Mouse (Mus musculus) hindbrain, embryonic 12.5 days (tissue): ENCODE data around the gene Slc30a7. TPM values are rescaled to one million over a fixed set of nuclear protein-coding genes. Genes with fewer than 3 reads are reported as not detected.
"Not testable (repeated sequence)": the region's sequence is repeated elsewhere in the genome, so short reads cannot be mapped to it uniquely, and the experiment has no call there.

Experiments
- ATAC-seq: fragments of 200-750 bp; cut with Nextera tagmentation; 2 replicates; pipeline ENCODE4 v1.8.0; 2017; ENCODE audit warnings: moderate TSS enrichment; ENCODE audit not compliant: low FRiP score
- H3K27ac ChIP-seq: fragments of 300-500 bp; sonication (generic); 2 replicates; pipeline ENCODE4 v1.5.1; 2016; ENCODE audit warnings: mild to moderate bottlenecking
- H3K27me3 ChIP-seq: fragments of 300-500 bp; sonication (generic); 2 replicates; pipeline ENCODE4 v1.6.1; 2016; ENCODE audit warnings: mild to moderate bottlenecking
- H3K36me3 ChIP-seq: fragments of 300-500 bp; sonication (generic); 2 replicates; pipeline ENCODE4 v1.6.1; 2016; ENCODE audit warnings: mild to moderate bottlenecking
- H3K4me1 ChIP-seq: fragments of 300-500 bp; sonication (generic); 2 replicates; pipeline ENCODE4 v1.6.1; 2016
- H3K4me2 ChIP-seq: fragments of 300-500 bp; sonication (generic); replicated peaks from 2 replicates; pipeline ENCODE4 v1.6.1; 2016; ENCODE audit warnings: mild to moderate bottlenecking
- H3K4me3 ChIP-seq: fragments of 300-500 bp; sonication (generic); 2 replicates; pipeline ENCODE4 v1.5.1; 2016; ENCODE audit warnings: mild to moderate bottlenecking
- H3K9ac ChIP-seq: fragments of 300-500 bp; sonication (generic); 2 replicates; pipeline ENCODE4 v1.6.1; 2016; ENCODE audit warnings: mild to moderate bottlenecking, moderate library complexity
- H3K9me3 ChIP-seq: fragments of 300-500 bp; sonication (generic); replicated peaks from 2 replicates; pipeline ENCODE4 v1.6.1; 2016; ENCODE audit warnings: mild to moderate bottlenecking
- WGBS: fragments of 180-500 bp; shearing (Covaris S2); methylation state at CpG from one replicate; pipeline ENCODE4 v1.1.7; 2016; 5-methylcytosine and 5-hydroxymethylcytosine counted together
- polyA plus RNA-seq: library from polyadenylated mRNA; unstranded; fragments of >200 nt; fragmentation: Nextera tagmentation; extraction: Ambion mirVana; gene quantifications from 2 replicates; pipeline ENCODE4 v1.2.1, GENCODE M21; 2016

The Slc30a7 gene
- polyA plus RNA-seq, 1 experiment from 2014 or later, result 25.5 TPM

DNA sequence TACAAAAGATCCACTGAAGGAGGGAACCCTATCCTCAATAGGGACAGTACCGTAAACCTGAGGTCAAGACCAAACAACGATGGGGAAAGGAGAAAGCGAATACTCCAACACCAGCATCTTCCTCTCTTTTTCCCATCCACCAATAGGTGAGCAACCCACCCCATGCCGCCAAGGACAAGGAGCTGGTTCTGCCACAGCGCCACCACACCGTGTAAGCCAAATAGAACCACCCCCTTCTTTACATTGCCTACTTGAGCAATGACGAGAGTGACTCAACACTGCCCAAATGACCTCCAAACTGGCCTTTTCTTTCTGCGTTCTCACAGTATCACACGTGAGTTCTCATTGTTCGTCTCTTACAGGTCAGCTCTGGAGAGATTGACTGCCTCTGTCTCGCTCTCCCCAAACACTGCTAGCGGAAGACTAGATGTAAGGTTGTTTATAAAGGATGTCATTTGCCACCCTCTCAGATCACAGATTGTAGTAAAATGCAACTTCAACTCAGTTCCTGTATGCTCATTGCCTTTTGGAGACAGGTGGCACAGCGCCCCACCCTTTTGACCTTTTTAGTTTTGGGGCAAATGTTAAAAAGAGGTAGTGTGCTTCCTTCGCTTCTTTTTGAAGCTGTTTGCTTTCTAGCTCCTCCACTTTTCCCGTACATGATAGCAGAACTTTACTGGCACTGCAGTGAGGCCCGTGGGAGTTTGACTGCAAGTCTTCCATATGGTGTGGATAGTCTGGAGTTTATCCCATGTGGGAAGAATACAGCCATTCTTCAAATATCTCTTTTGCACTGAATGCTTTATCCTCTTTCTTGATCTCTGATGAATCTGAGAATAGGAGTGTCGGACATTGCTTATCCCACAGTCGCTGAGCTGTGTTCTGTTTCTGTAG, 73.7 kb downstream of the Slc30a7 start:
- WGBS, result 88% methylated on average over 18 of the region's 18 CpGs
- Histone ChIP-seq H3K9ac (no peak overlapping the region), H3K27me3 (no peaks in the 10 kb centered on the region), H3K36me3 (peaks cover 17% of the 10 kb centered on the region), H3K4me3 (no peak overlapping the region), H3K4me1 (no peaks in the 10 kb centered on the region), H3K9me3 (no peaks in the 10 kb centered on the region), H3K4me2 (no peak overlapping the region), H3K27ac (no peak overlapping the region)
- ATAC-seq, result no peak

DNA sequence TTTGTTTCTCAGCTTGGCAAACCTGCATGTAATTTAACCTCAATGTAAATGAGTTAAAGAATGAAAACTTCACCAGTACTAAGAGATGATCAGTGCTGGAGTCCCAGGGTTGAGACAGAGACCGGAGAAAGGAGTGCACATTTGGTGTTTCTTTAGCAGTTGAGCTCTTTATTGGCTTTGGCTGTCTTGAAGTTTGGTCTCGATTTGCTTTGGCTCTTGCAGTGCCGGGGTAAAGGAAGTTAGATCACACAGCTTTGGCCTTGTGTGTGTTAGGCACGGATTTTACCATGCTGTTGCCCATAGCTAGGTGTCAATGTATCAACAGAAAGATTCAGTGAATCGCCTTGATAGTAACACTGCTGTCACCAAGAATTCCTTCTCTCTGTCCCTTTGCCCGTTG, 75.5 kb downstream of the Slc30a7 start:
- no peak overlapping the region for H3K4me3 ChIP-seq
- no peaks in the 10 kb centered on the region for H3K4me1 ChIP-seq
- H3K27ac ChIP-seq, result no peak overlapping the region
- no peak overlapping the region for H3K4me2 ChIP-seq
- peaks cover 16% of the 10 kb centered on the region for H3K36me3 ChIP-seq
- WGBS, result 93% methylated on average over 6 of the region's 6 CpGs
- ATAC-seq, result no peak
- H3K27me3 ChIP-seq, result no peaks in the 10 kb centered on the region
- no peak overlapping the region for H3K9ac ChIP-seq
- H3K9me3 ChIP-seq, result no peaks in the 10 kb centered on the region

GRCm38 (mm10) chr3:115926531-115926930, 80.7 kb downstream of the Slc30a7 start:
- H3K9ac ChIP-seq, result no peak overlapping the region
- no peaks in the 10 kb centered on the region for H3K9me3 ChIP-seq
- H3K4me3 ChIP-seq, result no peak overlapping the region
- 89% methylated on average over 8 of the region's 8 CpGs for WGBS
- H3K27me3 ChIP-seq, result no peaks in the 10 kb centered on the region
- no peaks in the 10 kb centered on the region for H3K4me1 ChIP-seq
- H3K27ac ChIP-seq, result no peak overlapping the region
- H3K36me3 ChIP-seq, result peaks cover 12% of the 10 kb centered on the region
- H3K4me2 ChIP-seq, result no peak overlapping the region
- ATAC-seq, result no peak

DNA sequence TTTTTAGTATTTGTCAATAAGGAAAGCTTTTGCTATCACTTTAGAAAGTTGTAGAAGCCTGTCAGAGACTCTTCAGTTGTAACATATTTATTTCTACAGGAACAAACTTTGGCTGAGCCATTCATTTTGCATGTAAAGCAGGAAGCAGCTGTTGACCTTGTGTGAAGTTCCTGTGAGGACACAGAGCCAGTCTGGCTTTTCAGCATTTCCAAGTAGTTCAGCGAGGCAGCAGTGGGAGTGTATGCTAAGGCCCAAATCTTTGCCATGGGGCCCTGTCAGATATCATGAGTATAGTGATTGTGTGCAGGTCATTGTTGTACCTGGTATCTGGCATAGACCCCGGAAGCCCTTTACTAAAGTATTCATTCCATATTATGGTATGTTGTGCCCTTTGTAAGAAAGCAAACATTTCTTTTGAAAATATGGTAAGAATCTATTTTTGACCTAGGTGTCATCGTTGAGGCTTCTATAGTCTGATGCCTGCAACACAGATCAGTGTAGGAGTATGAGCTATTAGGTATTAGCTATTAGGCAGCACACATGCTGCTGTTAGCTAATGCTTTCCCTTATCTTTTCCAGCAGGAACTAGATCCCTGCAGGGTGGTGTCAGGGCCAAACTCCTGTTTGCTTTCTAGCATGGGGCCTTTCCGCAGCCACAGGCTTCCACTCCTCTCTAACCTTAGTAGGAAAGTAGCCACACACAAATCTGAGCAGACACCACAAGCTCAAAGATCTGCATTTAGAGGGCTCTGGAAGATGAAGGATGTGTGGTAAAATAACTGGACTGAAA, 82.6 kb downstream of the Slc30a7 start:
- H3K9me3 ChIP-seq, result no peaks in the 10 kb centered on the region
- no peak overlapping the region for H3K4me3 ChIP-seq
- H3K4me1 ChIP-seq, result no peaks in the 10 kb centered on the region
- peaks cover 5% of the 10 kb centered on the region; the same call in 1 of the 2 replicates for H3K36me3 ChIP-seq
- H3K27me3 ChIP-seq, result no peaks in the 10 kb centered on the region
- WGBS, result 93% methylated on average over 4 of the region's 4 CpGs
- no peak overlapping the region for H3K27ac ChIP-seq
- ATAC-seq, result no peak
- H3K9ac ChIP-seq, result no peak overlapping the region
- H3K4me2 ChIP-seq, result no peak overlapping the region

- not testable (repeated sequence) for H3K4me2 ChIP-seq, H3K9me3 ChIP-seq, H3K4me3 ChIP-seq, H3K9ac ChIP-seq, H3K4me1 ChIP-seq, H3K27ac ChIP-seq, ATAC-seq, H3K27me3 ChIP-seq
- 97% methylated on average over 11 of the region's 11 CpGs for WGBS
- peaks cover 14% of the 10 kb centered on the region for H3K36me3 ChIP-seq
Measured at GRCm38 (mm10) chr3:115907406-115907805, 99.8 kb downstream of the Slc30a7 start.

- no peaks in the 10 kb centered on the region for H3K4me1 ChIP-seq
- H3K9ac ChIP-seq, result no peak overlapping the region
- ATAC-seq, result no peak
- no peak overlapping the region for H3K27ac ChIP-seq
- no peak overlapping the region for H3K4me2 ChIP-seq
- 94% methylated on average over 4 of the region's 4 CpGs for WGBS
- no peaks in the 10 kb centered on the region for H3K9me3 ChIP-seq
- H3K36me3 ChIP-seq, result peaks cover 22% of the 10 kb centered on the region
- H3K27me3 ChIP-seq, result no peaks in the 10 kb centered on the region
- H3K4me3 ChIP-seq, result no peak overlapping the region
Measured at GRCm38 (mm10) chr3:115905567-115905966, 101.6 kb downstream of the Slc30a7 start.

DNA sequence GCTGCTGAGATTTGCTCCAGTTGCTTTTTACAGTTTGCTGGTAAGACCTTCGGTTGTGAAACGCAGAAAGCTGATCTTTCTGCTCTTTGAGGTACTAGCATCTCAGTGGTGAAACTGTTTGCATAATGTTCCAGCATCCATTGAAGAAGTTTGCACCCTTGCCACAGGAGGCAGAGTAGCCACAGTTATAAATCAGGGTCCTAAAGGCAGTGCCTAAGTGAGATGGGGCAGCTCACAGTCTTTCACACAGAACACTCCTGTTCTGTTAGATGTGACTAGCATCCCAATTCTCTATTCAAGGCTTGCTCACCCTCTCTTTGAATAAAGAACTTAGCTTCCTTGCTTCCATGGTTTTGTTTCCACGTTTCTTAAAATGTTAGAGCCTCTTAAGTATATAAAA, 102.1 kb downstream of the Slc30a7 start:
- no peak overlapping the region for H3K4me2 ChIP-seq
- no peak overlapping the region for H3K27ac ChIP-seq
- 94% methylated on average over 3 of the region's 3 CpGs for WGBS
- H3K27me3 ChIP-seq, result no peaks in the 10 kb centered on the region
- H3K9me3 ChIP-seq, result no peaks in the 10 kb centered on the region
- no peak overlapping the region for H3K9ac ChIP-seq
- H3K36me3 ChIP-seq, result peaks cover 22% of the 10 kb centered on the region
- no peaks in the 10 kb centered on the region for H3K4me1 ChIP-seq
- H3K4me3 ChIP-seq, result no peak overlapping the region
- no peak for ATAC-seq

GRCm38 (mm10) chr3:115902301-115902956, 104.8 kb downstream of the Slc30a7 start:
- 90% methylated on average over 9 of the region's 9 CpGs for WGBS
- Histone ChIP-seq H3K9ac (no peak overlapping the region), H3K4me2 (no peak overlapping the region), H3K36me3 (peaks cover 18% of the 10 kb centered on the region), H3K9me3 (no peaks in the 10 kb centered on the region), H3K27ac (no peak overlapping the region), H3K4me1 (no peaks in the 10 kb centered on the region), H3K27me3 (no peaks in the 10 kb centered on the region), H3K4me3 (no peak overlapping the region)
- no peak for ATAC-seq

DNA sequence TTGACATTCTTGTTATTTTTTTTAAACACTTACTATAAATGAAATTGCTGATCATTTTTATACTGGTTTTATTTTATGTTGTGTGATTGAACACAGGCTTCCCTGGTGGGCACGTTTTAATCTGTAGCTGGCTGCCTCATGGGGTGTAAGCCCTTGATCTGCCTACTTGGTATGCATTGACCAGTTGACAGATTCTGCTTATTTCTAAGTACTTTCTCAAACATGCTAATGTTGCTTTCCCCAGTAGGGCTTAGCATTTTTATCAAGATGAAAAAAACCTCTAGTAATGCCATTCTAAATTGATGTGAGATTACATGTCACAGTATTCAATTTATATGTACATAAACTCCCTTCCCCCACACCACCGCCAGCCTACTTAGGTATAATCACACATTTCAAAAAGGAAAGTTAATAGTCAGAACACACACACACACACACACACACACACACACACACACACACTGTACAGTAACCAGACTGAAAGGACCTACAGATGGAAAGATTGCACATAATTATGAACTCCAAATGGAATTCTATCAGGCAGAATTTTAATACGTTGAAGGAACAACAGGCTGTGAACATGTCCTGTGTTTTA, 108.8 kb downstream of the Slc30a7 start:
- no peak overlapping the region for H3K4me2 ChIP-seq
- no peak overlapping the region for H3K9ac ChIP-seq
- WGBS, result 67% methylated on average over 3 of the region's 3 CpGs
- no peak overlapping the region for H3K4me3 ChIP-seq
- no peaks in the 10 kb centered on the region for H3K4me1 ChIP-seq
- no peak overlapping the region for H3K27ac ChIP-seq
- ATAC-seq, result peak; percentile 63
- peaks cover 17% of the 10 kb centered on the region; the same call in 1 of the 2 replicates for H3K36me3 ChIP-seq
- no peaks in the 10 kb centered on the region for H3K9me3 ChIP-seq
- H3K27me3 ChIP-seq, result no peaks in the 10 kb centered on the region

DNA sequence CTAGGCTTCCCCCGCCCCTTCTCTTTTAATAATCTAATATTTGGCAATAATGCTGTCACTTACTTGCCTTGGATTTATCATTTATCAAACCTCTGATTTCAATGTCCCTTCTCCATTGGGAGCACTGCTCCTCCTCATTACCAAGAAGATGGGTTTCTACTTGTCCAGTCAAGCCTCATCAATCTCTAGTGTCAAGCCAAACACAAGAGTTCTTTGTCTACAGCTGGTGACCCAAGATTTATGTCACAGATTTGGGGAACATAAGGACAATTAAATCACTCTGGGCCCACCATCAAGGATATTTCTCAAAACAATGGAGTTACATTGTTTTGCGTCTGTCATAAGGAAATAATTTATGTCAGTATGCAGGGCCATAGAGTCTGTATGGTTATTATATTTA, 114.0 kb downstream of the Slc30a7 start:
- ATAC-seq, result no peak; the same call in 1 of the 2 replicates
- H3K9me3 ChIP-seq, result no peaks in the 10 kb centered on the region
- no peak overlapping the region for H3K4me3 ChIP-seq
- 0 out of 2 replicates have a peak, but pooled peaks cover 5% of the 10 kb centered on the region for H3K36me3 ChIP-seq
- no peak overlapping the region for H3K9ac ChIP-seq
- WGBS, result 69% methylated on average over 2 of the region's 2 CpGs
- H3K4me2 ChIP-seq, result no peak overlapping the region
- H3K27ac ChIP-seq, result no peak overlapping the region
- peaks cover 3% of the 10 kb centered on the region; the same call in 1 of the 2 replicates for H3K4me1 ChIP-seq
- no peaks in the 10 kb centered on the region for H3K27me3 ChIP-seq

GRCm38 (mm10) chr3:115892341-115892740, 114.9 kb downstream of the Slc30a7 start:
- H3K4me3 ChIP-seq, result no peak overlapping the region
- H3K9me3 ChIP-seq, result no peaks in the 10 kb centered on the region
- peaks cover 3% of the 10 kb centered on the region; the same call in 1 of the 2 replicates for H3K4me1 ChIP-seq
- no peak overlapping the region; the same call in 1 of the 2 replicates for H3K27ac ChIP-seq
- H3K27me3 ChIP-seq, result no peaks in the 10 kb centered on the region
- peak; percentile 20; the same call in 1 of the 2 replicates for ATAC-seq
- WGBS, result 60% methylated on average over 4 of the region's 4 CpGs
- H3K4me2 ChIP-seq, result no peak overlapping the region
- H3K36me3 ChIP-seq, result 0 out of 2 replicates have a peak, but pooled peaks cover 5% of the 10 kb centered on the region
- H3K9ac ChIP-seq, result no peak overlapping the region
